Mouse (Mus musculus) thymus, adult 2 months (tissue): ENCODE data around the gene Myo9b.

Source experiments
- CTCF ChIP-seq: fragments of 200-500 bp; IDR thresholded peaks from 2 replicates; pipeline ENCODE4 v1.5.1; 2012; ENCODE audit warnings: mild to moderate bottlenecking, control low read depth, low read length, moderate library complexity, borderline replicate concordance; ENCODE audit not compliant: control insufficient read depth, poor library complexity, insufficient read depth; ENCODE audit errors: extremely low read depth
- POLR2A ChIP-seq: fragments of 200-500 bp; IDR thresholded peaks from 2 replicates; pipeline ENCODE4 v1.6.1; 2012; ENCODE audit warnings: mild to moderate bottlenecking, low read length, control low read depth, moderate library complexity; ENCODE audit not compliant: control insufficient read depth, poor library complexity, insufficient read depth; ENCODE audit errors: extremely low read depth

DNA sequence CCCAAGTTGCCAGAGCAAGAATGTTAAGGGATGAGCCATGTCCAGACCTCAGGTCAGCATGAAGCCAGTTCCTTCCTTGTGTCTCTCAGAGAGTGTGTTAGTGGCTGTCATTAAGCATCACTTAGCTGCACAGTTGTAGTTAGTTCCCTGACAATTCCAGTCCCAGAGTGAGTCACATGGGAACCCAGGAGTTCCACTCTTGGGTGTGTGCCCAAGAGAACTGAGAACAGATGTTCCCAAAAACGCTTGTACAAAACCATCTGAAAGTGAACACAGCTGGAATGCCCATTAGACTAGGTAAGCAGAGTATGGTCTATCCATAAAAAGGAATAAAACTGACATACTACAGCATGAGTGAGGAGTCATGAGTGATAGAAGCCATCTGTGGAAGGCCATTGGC is 74.1 kb downstream of the Myo9b start:
- TF ChIP-seq CTCF (no peak), POLR2A (no peak)
